Mouse (Mus musculus): Measurements from ENCODE around the gene Yeats4.

Gene Yeats4

GRCm38 (mm10) chr10:117199701-117200100 is 24.6 kb downstream of the Yeats4 start:
- DNase-seq (ENCODE audit: low spot score) = no peak

- no peak for DNase-seq (ENCODE audit: low spot score)
Observed at GRCm38 (mm10) chr10:117196696-117197095, 27.6 kb downstream of the Yeats4 start.

GRCm38 (mm10) chr10:117195748-117196147 is 28.6 kb downstream of the Yeats4 start:
- no peak for DNase-seq (ENCODE audit: low spot score)

DNA sequence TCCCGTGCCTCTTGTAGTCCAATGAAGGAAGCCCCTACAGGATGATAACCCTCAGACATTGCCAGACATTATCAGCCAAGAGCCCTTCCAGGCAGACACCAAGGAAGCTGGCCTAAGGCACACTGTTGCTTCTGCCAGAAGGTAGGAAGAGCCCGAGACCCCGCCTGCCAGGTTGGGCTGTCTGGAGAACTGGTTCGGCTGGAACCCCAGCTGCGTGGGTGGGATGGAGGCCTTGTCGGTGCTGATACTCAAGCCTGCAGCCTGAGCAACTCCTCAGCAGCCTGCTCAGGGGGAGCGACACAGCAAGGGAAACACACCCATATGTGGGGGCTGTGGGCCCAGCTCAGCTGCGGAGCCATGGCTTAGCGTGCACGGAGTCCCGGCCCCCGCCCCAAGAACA is 29.3 kb downstream of the Yeats4 start:
- DNase-seq (ENCODE audit: low spot score) = no peak

DNA sequence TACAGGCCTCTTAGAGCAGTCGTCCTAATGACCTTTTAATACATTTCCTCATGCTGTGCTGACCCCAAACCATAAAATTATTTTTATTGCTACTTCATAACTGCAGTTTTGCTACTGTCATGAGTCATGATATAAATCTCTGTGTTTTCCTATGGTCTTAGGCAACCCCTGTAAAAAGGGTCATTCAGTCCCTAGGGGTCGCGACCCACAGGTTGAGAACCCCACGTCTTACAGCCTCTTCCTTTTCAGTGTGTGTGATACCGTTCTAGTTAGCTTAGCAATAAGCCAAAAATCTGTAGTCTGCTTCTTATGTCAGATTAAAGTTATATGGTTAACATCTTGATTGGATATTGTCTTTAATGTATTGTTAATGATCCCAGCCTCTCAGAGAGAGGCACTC is 30.9 kb downstream of the Yeats4 start:
- DNase-seq (ENCODE audit: low spot score) = no peak

GRCm38 (mm10) chr10:117185399-117186089 is 38.8 kb downstream of the Yeats4 start:
- no peak for DNase-seq (ENCODE audit: low spot score)

DNA sequence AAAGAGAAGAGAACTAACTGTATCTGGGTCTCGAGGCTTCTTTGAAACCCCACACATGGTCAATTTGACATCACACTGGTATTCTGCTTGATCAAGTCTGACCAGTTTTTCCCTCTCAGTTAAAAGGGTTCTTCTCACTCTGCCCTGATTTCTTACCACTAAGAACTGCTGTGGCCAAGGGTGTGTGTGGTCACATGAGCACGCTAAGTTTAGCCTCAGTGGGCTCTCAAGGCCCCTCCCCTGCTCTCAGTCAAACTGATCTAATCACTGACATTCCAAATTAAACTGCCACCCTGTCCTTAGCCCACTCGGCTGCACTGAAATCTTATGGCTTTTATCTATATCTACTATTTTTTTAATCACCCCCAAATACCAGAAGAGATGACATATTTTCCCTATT is 43.2 kb downstream of the Yeats4 start:
- no peak for DNase-seq (ENCODE audit: low spot score)

- no peak for DNase-seq (ENCODE audit: low spot score)
Observed at GRCm38 (mm10) chr10:117174645-117175044, 49.7 kb downstream of the Yeats4 start.

GRCm38 (mm10) chr10:117173566-117174438 is 50.5 kb downstream of the Yeats4 start:
- no peak for DNase-seq (ENCODE audit: low spot score)

DNA sequence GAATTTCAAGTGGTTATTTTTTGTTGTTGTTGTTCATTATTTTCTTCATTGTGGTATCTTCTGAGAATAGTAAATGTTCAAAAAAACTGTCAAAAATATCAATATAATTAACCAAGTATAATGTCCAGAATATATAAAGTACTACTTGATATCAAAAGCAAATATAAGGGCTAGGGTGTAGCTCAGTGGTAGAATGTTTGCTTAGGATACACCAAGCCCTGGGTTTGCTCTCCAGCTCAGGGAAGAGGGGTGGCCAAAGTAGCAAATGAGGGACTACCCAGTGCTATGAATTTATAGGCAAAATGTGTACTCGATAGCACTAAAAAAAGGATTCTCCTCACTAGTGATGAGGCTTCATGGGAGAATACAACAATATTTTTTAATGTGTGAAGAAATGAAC is 51.2 kb downstream of the Yeats4 start:
- DNase-seq (ENCODE audit: low spot score) = no peak

GRCm38 (mm10) chr10:117172069-117172468 is 52.2 kb downstream of the Yeats4 start:
- no peak for DNase-seq (ENCODE audit: low spot score)

DNA sequence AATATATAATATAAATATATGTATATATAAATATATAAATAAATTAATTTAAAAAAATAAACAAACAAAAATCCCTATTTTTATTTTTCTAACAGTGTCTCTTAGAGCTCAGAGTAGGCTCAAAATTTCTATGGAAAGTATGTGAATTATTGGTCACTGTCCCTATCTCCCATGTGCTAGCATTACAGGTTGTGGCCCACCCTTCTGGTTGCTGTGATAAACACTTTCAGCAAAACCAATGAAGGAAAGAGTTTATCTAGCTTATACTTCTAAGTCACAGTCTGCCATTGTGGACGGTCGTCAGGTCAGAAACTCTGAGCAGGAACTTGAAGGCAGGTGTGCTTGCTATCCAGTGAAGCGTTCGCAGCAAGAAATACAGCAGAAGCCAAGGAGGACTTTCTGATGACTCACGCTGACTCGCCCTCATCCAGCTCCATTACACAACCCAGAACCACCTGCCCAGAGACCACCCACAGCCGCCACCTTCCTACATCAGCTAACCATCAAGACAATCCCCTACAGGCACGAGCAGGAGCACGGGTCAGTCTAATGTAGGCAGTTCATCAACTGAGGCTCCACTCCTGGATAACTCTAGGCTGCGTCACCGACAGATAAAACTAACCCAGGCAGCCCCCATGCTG is 57.4 kb downstream of the Yeats4 start:
- DNase-seq (ENCODE audit: low spot score) = no peak

Measured in adipocyte (in vitro differentiated cells).